Mouse (Mus musculus) C2C12 (cell line): Measurements from ENCODE around the gene Cd164. TPM values are rescaled to one million over a fixed set of nuclear protein-coding genes. Genes with fewer than 3 reads are reported as not detected.

Source experiments
- H3K27me3 ChIP-seq: one replicate; pipeline ENCODE4 v1.6.1; 2011; ENCODE audit not compliant: control insufficient read depth, insufficient read depth, insufficient read length
- H3K36me3 ChIP-seq: one replicate; pipeline ENCODE4 v1.6.1; 2011; ENCODE audit not compliant: control insufficient read depth, insufficient read depth
- H3K4me3 ChIP-seq: one replicate; pipeline ENCODE4 v1.5.1; 2011; ENCODE audit warnings: mild to moderate bottlenecking, control low read depth; ENCODE audit not compliant: poor library complexity, insufficient read depth, severe bottlenecking
- H3K79me2 ChIP-seq: one replicate; pipeline ENCODE4 v1.6.1; 2011; ENCODE audit not compliant: control insufficient read depth, insufficient read depth
- H3K79me3 ChIP-seq: one replicate; pipeline ENCODE4 v1.6.1; 2011; ENCODE audit warnings: low read depth, control low read depth
- H3ac ChIP-seq: one replicate; pipeline ENCODE3; 2011; ENCODE audit warnings: low read depth; ENCODE audit not compliant: control insufficient read depth, insufficient read length
- CEBPB ChIP-seq: IDR thresholded peaks from one replicate; pipeline ENCODE4 v1.6.1; 2011; ENCODE audit warnings: low read depth, mild to moderate bottlenecking, control low read depth, moderate library complexity
- CTCF ChIP-seq: IDR thresholded peaks from one replicate; pipeline ENCODE4 v1.5.1; 2011; ENCODE audit not compliant: control insufficient read depth, insufficient read depth, insufficient read length
- FOSL1 ChIP-seq: IDR thresholded peaks from one replicate; pipeline ENCODE4 v1.8.0; 2011; ENCODE audit warnings: mild to moderate bottlenecking, low read length; ENCODE audit not compliant: poor library complexity, insufficient read depth, severe bottlenecking
- MAX ChIP-seq: IDR thresholded peaks from one replicate; pipeline ENCODE4 v1.6.1; 2011; ENCODE audit warnings: mild to moderate bottlenecking, control low read depth
- MYOD1 ChIP-seq: IDR thresholded peaks from one replicate; pipeline ENCODE4 v1.6.1; 2011; ENCODE audit warnings: low read depth; ENCODE audit not compliant: control insufficient read depth, insufficient read length
- MYOG ChIP-seq: IDR thresholded peaks from one replicate; pipeline ENCODE4 v1.6.1; 2011; ENCODE audit not compliant: control insufficient read depth, insufficient read length; ENCODE audit errors: extremely low read depth
- USF1 ChIP-seq: IDR thresholded peaks from one replicate; pipeline ENCODE4 v1.6.1; 2011; ENCODE audit warnings: low read depth, mild to moderate bottlenecking, control low read depth, moderate library complexity
- polyA plus RNA-seq: library from polyadenylated mRNA; unstranded; fragments of >200 nt; fragmentation: generic; extraction: Trizol; gene quantifications from one replicate; pipeline ENCODE4 v1.2.1, GENCODE M21; 2012; ENCODE audit warnings: missing spikeins

The Cd164 gene
- polyA plus RNA-seq, 1 experiment, result 53.2 TPM

DNA sequence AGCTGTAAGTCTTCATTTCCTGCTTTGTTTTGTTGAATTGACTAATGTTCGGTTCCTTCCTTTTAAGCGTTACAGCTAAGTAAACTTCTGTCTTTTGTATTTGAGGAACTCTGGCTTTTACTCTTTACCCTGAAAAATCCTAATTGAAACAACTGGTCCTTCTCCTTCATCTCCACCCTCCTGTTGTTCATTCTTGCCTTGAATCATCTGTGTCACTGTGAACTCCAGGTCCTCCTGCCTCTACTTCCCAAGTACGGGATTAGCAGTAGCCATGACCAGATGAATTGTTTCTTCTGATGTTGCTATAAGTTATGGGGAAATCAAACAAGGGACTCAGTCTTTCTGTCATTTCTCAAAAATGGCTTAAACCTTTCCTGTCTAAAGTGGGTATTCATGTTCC, 4.2 kb downstream of the Cd164 start:
- H3K79me2 ChIP-seq, result peaks cover 79% of the 10 kb centered on the region
- peaks cover 58% of the 10 kb centered on the region for H3K36me3 ChIP-seq
- H3ac ChIP-seq, result no peak overlapping the region
- H3K79me3 ChIP-seq, result peaks cover 59% of the 10 kb centered on the region
- TF ChIP-seq FOSL1, result no peak
- no peak for TF ChIP-seq CEBPB
- no peak for TF ChIP-seq MAX
- TF ChIP-seq USF1, result no peak
- TF ChIP-seq CTCF, result no peak
- TF ChIP-seq MYOG, result no peak
- no peak for TF ChIP-seq MYOD1
- no peak overlapping the region for H3K4me3 ChIP-seq
- no peaks in the 10 kb centered on the region for H3K27me3 ChIP-seq

DNA sequence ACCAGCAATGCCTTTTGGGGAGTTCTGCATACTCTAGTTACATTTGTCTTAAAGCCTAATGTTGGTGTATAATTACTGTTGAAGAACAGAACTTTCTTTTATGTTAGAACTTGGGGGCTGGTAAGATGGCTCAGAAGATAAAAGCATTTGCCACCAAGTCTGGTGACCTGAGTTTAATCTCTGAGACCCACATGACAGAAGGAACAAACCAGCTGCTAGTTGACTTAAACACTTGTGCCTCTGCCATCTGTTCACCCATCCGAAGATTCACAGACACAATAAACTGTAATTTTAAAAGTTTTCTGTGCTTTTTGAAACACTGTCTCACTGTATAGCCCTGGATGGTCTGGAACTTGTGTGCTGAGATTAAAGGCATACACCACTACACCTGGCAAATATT, 6.5 kb downstream of the Cd164 start:
- TF ChIP-seq MAX (no peak), CEBPB (no peak), MYOD1 (no peak), FOSL1 (no peak), MYOG (no peak), USF1 (no peak), CTCF (no peak)
- H3K79me3 ChIP-seq, result peaks cover 49% of the 10 kb centered on the region
- no peak overlapping the region for H3K4me3 ChIP-seq
- H3K27me3 ChIP-seq, result no peaks in the 10 kb centered on the region
- peaks cover 66% of the 10 kb centered on the region for H3K79me2 ChIP-seq
- H3ac ChIP-seq, result no peak overlapping the region
- H3K36me3 ChIP-seq, result peaks cover 80% of the 10 kb centered on the region

DNA sequence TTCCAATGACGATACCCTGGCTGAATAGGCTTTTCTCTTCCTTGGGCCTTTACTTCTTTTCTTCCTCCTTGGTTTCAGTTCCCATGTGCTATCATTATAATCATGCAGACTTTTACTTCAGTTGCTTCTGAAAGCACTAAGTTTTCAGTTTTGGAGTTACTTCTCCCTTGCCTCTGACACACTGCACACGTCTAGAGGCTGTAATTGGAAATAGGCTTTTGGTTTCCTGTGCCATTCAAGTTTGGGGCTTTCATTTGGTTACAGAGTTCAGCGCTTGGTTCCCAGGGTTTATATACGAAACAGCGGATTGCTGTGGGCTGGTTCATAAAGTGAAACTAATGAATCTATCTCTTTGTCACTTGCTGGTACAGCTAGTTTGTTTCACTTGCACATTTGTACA, 10.8 kb downstream of the Cd164 start:
- peaks cover 83% of the 10 kb centered on the region for H3K36me3 ChIP-seq

DNA sequence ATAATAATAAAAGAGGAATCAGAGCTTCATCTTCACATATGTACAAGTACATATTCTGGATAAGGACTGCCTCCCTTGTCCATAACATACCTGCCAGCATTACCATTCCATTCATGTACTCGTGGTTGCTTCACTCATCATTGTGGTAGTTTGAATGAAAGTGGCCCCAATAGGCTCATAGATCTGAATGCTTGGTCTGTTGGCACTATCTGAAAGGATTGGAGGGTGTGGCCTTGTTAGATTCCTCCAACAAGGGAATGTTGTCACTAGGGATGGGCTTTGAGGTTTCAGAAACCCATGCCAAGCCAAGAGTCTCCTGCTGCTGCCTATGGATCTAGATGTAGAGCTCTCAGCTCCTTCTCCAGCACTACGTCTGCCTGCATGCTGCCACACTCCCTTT, 16.8 kb downstream of the Cd164 start:
- H3ac ChIP-seq, result no peak overlapping the region
- no peaks in the 10 kb centered on the region for H3K27me3 ChIP-seq
- H3K79me3 ChIP-seq, result peaks cover 9% of the 10 kb centered on the region
- H3K36me3 ChIP-seq, result peaks cover 31% of the 10 kb centered on the region
- no peak overlapping the region for H3K4me3 ChIP-seq
- TF ChIP-seq USF1 (no peak), MYOG (no peak), CEBPB (no peak)
- peaks cover 10% of the 10 kb centered on the region for H3K79me2 ChIP-seq

More for the DNA sequence above, 10.8 kb downstream of the Cd164 start:
- H3ac ChIP-seq, result no peak overlapping the region
- H3K79me3 ChIP-seq, result peaks cover 15% of the 10 kb centered on the region
- no peaks in the 10 kb centered on the region for H3K27me3 ChIP-seq
- H3K4me3 ChIP-seq, result no peak overlapping the region
- TF ChIP-seq CTCF (no peak), FOSL1 (no peak), MYOG (no peak), MAX (no peak), USF1 (no peak), CEBPB (no peak)
- H3K79me2 ChIP-seq, result peaks cover 36% of the 10 kb centered on the region

DNA sequence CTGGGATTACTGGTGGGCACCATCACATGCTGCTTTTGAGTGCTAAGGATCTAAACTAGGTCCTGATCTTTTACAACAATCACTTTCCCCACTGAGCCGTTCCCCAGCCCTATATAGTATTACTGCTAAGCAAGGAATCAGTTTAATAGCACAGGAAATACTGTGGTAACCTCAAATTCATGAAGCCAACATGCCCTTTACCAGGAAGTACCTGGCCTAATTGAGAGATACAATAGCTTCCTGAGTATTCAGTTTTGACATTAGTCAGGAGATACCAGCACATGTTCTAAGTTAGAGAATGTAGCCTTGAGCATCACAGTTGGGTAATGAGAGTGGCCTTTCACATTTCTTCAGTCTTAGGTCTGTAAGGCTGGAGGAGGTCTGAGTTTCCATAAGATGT, 17.5 kb downstream of the Cd164 start:
- Histone ChIP-seq H3K27me3 (no peaks in the 10 kb centered on the region), H3K79me3 (peaks cover 6% of the 10 kb centered on the region), H3K79me2 (peaks cover 3% of the 10 kb centered on the region), H3ac (no peak overlapping the region), H3K36me3 (peaks cover 24% of the 10 kb centered on the region), H3K4me3 (no peak overlapping the region)
- TF ChIP-seq MAX, result no peak
- no peak for TF ChIP-seq CTCF
- TF ChIP-seq USF1, result no peak
- no peak for TF ChIP-seq FOSL1
- no peak for TF ChIP-seq CEBPB

DNA sequence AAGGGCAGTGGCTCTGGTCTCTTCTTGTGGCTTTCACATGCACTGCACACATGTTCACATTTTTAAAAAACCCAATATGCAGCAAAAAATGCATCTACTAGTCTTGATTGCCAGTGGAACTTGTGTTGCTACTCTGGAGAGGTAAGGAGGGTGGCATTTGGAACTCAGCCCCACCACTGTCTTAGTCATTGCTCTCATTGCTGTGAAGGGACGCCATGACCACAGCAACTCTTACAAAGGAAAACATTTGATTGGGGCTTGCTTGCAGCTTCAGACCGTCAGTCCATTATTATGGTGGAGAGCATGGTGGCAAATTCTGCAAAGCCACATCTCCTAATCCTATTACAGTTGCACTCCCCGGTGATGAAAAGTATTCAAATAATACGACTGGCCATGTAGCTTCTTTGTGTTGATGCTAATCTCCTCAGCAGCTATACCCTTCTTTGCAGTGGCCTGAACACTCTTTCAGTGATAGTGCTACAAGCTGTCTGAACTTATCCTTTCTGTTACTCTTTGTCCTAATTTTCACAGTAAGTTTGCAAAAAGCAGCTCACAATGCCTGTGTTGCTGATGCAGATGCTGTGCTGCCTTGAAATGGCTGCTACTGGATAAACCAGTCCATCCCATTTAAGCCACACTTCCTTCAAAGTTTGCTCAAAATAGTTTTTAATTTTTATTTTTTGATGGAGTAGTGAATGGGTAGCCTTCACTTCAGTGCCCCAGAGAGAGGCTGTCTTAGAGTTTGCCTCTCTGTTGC, 18.2 kb downstream of the Cd164 start:
- TF ChIP-seq CEBPB (no peak), FOSL1 (no peak), CTCF (no peak), MAX (no peak)
- peaks cover 22% of the 10 kb centered on the region for H3K36me3 ChIP-seq

More for the DNA sequence above, 18.2 kb downstream of the Cd164 start:
- peaks cover 5% of the 10 kb centered on the region for H3K79me3 ChIP-seq
- H3K79me2 ChIP-seq, result peaks cover 3% of the 10 kb centered on the region
- no peak overlapping the region for H3K4me3 ChIP-seq
- H3ac ChIP-seq, result no peak overlapping the region
- no peaks in the 10 kb centered on the region for H3K27me3 ChIP-seq
